Mouse (Mus musculus) T-helper 17 cell (primary cell): Measurements from ENCODE around the gene Usp3.

Source experiments
- in situ Hi-C, 2 experiments: fragments of 300-600 bp; cut with MboI, MseI; formaldehyde crosslinking; loops; 1 replicate in 1 of 2; 2 replicates in 1 of 2; pipeline ENCODE4 v1.15.1; 2025; ENCODE audit warnings: high pct_unique_total_duplicates in 2 of 2

The Usp3 gene

DNA sequence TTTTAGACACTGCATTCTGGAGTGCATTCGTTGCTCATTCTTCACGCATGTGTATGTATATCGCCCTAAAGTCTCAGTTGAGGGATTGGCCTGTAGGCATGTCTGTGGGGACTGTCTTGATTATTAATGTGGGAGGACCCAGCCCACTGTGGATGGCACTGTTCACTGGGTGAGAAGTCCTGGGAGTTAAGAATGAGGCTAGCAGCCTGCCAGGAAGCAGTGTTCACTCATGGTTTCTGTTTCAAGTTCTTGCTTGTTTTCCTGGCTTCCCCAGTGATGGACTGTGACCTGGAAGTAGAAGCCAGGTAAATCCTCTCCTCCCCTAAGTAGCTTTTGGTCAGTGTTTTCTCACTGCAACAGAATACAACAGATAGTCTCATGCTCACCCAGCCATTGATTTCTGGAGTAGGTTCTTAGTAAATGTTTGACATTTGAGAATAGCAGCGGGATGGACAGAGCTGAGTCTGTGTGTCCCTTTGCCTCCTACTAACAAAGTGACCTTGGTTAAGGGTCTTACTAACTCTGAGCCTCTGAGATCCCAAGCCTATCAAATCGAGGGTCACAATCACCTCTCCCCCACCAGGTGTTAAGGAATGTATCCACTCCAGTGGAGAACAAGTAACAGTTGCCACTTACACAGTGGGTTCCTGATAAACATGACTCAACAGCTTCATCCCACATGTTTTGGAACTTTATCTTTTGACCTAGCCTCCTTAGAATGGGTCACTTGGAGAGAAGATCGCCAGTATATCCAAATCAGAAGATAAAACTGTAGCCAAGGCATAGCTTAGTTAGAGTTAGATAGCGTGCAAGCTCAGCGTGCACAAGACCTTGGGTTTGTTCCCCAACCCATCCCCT lies 11.6 kb upstream of the Usp3 start:
- in situ Hi-C loops = loop anchor here (5.0 kb wide), 2 partner anchors 58 to 92 kb away; partner anchors contain the start of gene Fbxl22 (in 1 of the 2)

DNA sequence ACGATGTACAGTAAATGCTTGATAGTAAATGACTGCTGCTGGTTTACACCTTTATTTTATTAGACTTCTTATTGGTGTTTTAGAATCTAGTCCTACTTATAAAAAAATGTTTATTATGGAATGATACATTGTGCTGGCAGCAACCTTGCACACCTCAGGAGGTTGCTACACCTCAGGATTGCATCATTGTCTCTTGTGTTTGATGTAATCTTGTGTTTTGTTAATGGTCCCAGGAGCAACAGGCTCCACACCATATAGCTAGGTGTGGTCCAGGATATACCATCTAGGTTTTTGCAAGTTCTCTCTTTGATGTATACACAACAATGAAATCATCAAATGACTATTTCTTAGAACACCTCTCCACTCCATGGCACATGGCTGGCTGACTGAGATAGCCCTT lies 11.0 kb upstream of the Usp3 start:
- in situ Hi-C loops = no loop called here

- in situ Hi-C loops = no loop called here
Measured at GRCm38 (mm10) chr9:66601006-66601405, 8.1 kb upstream of the Usp3 start.

DNA sequence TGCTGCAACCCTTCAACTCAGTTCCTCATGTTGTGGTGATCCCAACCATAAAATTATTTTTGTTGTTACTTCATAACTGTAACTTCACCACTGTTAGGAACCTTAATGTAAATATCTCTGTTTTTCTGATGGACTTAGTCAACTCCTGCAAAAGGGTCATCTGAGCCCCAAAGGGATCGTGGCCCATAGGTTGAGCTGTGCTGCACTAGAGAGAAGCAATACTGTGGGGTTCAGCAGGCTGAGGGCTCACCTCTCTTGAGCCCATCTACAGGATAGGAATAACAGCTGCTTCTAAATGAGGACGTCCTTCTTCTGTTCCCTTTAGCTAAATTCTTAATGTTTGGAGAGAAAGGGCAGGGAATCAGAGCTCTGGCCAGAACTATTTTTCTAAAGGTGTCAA lies 7.6 kb upstream of the Usp3 start:
- in situ Hi-C loops = no loop called here

DNA sequence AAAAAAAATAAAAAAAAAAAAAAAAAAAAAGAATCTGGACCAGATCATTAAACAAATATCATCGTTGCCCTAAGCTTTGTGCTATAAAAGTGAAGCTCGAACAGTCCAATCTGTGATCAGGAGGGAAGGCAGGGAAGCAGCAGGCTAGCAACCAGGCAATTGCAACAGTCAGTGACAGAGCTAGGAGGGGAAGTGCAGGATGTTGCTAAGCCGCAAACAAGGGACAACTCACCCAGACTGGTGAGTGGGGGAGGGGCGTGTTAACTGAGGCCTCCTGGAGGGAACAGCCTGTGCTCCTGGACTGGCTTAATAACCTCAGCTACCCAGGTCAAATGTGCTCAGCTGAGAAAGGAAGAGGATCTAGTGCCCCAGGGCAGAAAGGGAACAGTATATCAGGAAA lies 6.6 kb upstream of the Usp3 start:
- in situ Hi-C loops = loop anchor here in 1 of 2 experiments (10.0 kb wide), 1 partner anchor 775 kb away; the partner anchor contains the start of gene Zfp609

DNA sequence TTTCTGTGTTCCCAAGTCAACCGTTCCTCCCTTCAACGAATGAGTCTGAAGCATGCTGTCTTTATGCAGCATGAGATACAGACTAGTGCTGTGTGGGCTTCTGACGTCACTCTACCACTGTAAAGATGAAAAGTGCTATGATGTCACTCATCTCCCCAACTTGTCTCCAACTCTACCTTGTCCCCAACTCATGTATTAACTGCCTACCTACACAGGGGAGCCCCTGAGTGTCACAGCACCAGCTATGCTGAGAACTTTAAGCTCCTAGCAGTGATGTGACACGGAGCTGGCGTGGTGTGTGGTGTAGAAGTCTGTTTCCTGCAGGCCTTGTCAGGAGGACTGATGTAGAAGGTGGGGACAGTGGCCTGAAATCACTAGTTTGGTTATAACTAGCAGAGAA lies 5.7 kb upstream of the Usp3 start:
- in situ Hi-C loops = loop anchor here in 1 of 2 experiments (10.0 kb wide), 1 partner anchor 774 kb away; the partner anchor contains the start of gene Zfp609

GRCm38 (mm10) chr9:66597480-66598215 lies 4.7 kb upstream of the Usp3 start:
- in situ Hi-C loops = loop anchor here in 1 of 2 experiments (10.0 kb wide), 1 partner anchor 773 kb away; the partner anchor contains the start of gene Zfp609

GRCm38 (mm10) chr9:66597076-66597475 lies 4.1 kb upstream of the Usp3 start:
- in situ Hi-C loops = loop anchor here in 1 of 2 experiments (10.0 kb wide), 1 partner anchor 772 kb away; the partner anchor contains the start of gene Zfp609

- in situ Hi-C loops = loop anchor here in 1 of 2 experiments (10.0 kb wide), 1 partner anchor 771 kb away; the partner anchor contains the start of gene Zfp609
Measured at GRCm38 (mm10) chr9:66595722-66596675, 3.1 kb upstream of the Usp3 start.

DNA sequence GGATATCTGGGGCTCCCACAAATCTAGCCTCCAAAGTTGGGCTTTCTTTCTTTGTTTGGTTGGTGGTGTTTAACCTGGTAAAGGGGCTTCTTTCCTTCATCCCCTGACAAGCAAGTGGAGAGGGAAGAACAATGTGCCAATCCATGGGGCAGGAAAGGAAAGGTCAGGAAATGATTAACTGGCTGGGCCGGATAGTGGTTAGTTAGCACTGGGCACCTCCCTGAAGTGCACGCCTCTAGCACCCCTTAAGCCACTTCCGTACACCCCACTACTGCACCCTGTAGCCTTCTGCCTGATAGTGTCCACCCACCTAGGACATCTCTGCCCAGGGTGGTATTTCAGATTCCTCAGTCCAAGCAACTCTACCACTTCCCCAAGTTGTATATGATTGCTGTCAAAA lies 1.1 kb upstream of the Usp3 start:
- in situ Hi-C loops = loop anchor here in 1 of 2 experiments (10.0 kb wide), 1 partner anchor 769 kb away; the partner anchor contains the start of gene Zfp609

DNA sequence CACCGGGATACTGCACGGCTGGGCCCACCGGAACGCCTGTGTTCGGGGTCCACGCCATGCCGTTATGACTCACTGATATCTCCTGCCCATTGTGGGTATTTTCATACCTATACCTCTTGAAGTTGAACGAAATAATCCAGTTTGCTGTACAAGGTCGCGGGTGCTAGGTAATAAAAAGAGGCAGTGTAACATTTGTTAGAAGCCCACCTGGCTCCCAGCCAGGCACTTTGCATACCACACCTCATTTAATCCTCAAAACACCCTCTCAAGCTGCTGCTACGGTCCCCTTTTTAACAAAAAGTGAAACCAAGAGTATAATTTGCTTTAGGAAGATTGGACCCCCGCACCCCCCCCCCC lies 649 bp upstream of the Usp3 start:
- in situ Hi-C loops = loop anchor here in 1 of 2 experiments (10.0 kb wide), 1 partner anchor 769 kb away; the partner anchor contains the start of gene Zfp609

DNA sequence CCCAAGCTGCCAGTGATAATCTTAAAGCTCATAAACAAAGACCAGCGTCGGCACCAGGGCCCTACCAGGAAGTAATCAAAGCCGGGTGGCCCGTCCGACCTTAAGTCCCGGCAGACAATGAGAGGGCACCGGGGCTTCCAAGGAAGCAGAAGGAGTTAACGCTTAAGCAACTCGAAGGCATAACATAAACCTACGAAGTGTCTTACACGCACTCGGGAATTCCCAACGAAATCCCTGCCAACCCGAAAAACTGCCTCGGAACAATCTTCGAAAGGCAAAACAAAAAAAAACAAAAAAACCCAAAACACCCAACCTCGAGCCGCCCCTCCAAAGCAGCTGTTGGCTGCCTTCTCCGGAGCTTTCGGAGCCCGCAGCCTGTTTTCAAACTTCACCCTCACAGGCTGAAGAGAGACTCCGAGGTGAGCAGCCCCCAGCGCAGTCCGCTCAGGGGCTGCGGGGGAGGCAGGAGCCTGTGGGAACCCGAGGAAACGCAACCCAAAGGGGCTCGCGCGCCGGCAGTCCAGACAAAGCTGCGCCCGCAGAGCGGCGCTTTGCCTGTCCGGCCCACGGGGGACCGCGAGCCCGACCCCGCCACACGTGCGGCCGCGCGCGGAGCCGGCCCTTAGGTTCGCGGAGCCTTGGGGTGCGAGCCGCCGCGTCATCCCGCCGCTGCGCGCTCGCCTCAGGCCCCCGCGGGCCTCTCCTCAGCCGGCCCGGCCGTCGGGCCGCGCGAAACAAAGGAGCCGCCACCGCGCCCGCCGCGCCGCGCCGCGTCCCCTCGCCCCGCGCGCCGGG lies 894 bp downstream of the Usp3 start:
- in situ Hi-C loops = loop anchor here in 1 of 2 experiments (10.0 kb wide), 1 partner anchor 767 kb away; the partner anchor contains the start of gene Zfp609

GRCm38 (mm10) chr9:66590051-66590450 lies 2.9 kb downstream of the Usp3 start:
- in situ Hi-C loops = loop anchor here in 1 of 2 experiments (10.0 kb wide), 1 partner anchor 765 kb away; the partner anchor contains the start of gene Zfp609

DNA sequence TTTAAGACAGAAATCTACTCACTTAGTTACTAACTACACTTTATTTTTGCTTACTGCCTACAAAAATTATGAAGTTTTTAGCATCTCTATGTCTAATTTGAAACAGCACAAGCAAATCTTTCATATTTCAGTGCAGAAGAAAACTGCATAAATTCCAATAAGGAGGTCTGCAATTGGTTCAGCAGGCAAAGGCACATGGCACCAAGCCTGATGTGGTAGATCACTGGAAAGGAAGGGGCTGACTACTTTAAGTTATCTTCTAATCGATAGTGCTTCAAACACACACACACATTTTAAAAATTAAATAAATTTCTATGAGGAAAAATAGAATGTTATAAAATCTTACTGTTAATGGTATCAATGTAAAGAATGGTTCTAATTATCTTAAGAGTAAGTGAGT lies 5.9 kb downstream of the Usp3 start:
- in situ Hi-C loops = no loop called here

DNA sequence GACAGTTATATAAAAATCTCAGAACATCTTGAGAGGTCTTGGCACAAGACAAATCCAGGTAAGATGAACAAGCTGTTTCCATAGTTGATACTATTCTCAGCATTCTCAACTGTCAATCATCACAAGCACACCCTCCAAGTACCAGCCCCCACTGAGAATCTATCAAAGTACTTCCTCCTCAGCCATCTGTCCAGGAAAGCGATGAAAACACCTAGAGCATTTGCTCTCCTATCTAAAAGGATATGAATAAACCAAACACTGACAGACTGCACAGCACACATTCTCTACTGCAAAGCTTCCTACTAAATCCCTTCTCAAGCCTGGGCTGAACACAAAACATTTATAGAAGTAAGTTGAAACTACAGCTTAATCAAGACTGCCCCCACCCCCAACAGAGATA lies 6.4 kb downstream of the Usp3 start:
- in situ Hi-C loops = no loop called here

DNA sequence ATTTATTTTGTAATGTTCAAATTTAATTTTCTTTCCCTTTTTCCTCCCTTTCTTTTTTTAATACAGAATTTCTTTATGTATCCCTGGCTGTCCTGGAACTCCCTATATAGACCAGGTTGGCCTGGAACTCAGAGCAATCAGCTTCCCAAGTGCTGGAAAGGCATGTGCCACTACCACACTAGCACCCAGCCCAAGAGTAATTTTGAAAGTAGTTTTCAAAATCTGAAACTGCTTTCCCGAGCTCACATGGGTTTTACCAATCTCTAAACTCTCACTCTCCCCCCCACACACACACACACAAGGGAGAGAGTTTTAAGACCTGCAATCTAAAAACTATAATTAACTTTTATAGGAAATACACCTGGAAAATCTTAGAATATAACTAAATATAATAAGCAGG lies 7.8 kb downstream of the Usp3 start:
- in situ Hi-C loops = no loop called here

DNA sequence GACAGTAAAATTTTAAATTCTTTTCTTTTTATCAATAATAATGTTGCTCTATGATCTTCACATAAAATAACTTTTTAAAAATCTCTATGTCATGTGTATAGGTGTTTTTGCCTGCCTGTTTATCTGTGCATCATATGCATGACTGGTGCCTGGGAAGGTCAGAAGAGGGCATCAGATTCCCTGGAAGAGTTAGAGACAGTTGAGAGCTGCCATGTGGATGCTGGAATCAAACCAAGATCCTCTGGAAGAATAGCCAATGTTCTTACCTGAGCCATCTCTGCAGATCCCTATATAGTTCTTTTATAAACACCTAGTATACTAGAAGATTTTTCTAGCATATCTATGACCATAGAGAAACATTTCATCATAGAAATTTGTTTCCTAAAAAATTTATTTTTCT lies 8.8 kb downstream of the Usp3 start:
- in situ Hi-C loops = no loop called here

- in situ Hi-C loops = no loop called here
Measured at GRCm38 (mm10) chr9:66583244-66583643, 9.7 kb downstream of the Usp3 start.

GRCm38 (mm10) chr9:66581694-66582093 lies 11.2 kb downstream of the Usp3 start:
- in situ Hi-C loops = no loop called here

GRCm38 (mm10) chr9:66580722-66581121 lies 12.2 kb downstream of the Usp3 start:
- in situ Hi-C loops = no loop called here
